Mouse (Mus musculus): ENCODE data around the gene Rhox4d. TPM values are rescaled to one million over a fixed set of nuclear protein-coding genes. Genes with fewer than 3 reads are reported as not detected.

Rhox4d gene
- 0.31 TPM for polyA plus RNA-seq (2017; shearing (Covaris generic))

DNA sequence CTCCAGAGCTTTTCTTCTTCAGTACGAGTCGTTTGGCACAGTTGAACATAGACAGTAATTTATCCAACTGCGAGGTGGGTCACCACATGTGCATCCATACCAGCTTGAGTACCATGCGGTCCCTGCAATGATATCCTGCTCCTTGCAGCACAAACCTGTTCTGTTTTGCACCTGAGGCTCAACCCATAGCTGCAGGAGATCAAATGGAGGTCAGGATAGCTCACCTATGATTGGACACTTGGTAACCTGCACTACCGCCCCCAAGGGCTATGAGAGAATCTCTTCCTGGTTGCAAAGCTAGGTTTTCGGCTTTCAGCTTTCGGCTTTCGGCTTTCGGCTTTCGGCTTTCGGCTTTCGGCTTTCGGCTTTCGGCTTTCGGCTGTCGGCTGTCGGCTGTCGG lies at the start of gene Rhox4d:
Rhox4d (plus strand) TSS at position 301 of the 400 bp plus-strand sequence.

DNA sequence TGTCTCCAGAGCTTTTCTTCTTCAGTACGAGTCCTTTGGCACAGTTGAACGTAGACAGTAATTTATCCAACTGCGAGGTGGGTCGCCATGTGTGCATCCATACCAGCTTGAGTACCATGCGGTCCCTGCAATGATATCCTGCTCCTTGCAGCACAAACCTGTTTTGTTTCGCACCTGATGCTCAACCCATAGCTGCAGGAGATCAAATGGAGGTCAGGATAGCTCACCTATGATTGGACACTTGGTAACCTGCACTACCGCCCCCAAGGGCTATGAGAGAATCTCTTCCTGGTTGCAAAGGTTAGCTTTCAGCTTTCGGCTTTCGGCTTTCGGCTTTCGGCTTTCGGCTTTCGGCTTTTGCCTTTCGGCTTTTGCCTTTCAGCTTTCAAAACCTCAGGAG lies 34.1 kb upstream of the Rhox4d start, which contains the start of gene Rhox4c:
Rhox4c (plus strand) TSS at position 301 of the 400 bp plus-strand sequence.

DNA sequence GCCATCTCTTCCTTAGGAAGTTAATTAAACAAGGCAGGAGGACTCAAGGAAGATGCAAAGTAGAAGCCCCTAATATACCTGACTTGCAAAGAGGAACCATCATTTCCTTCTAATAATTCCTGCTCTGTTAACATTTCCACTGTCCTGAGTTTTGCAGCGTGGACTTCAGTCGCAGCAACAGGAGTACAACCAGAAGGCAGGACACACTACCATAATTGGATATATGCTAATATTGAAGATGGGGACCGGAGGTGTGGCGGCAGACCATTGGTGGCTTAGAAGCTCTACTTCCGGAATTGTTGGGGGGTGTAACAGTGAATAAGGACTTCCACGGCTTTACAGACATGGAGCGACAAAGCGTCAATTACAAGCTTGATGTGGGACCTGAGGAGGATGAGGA lies 16.0 kb downstream of the Rhox4d start, which contains the start of gene Rhox2e:
Rhox2e (plus strand) TSS at position 301 of the 400 bp plus-strand sequence.

DNA sequence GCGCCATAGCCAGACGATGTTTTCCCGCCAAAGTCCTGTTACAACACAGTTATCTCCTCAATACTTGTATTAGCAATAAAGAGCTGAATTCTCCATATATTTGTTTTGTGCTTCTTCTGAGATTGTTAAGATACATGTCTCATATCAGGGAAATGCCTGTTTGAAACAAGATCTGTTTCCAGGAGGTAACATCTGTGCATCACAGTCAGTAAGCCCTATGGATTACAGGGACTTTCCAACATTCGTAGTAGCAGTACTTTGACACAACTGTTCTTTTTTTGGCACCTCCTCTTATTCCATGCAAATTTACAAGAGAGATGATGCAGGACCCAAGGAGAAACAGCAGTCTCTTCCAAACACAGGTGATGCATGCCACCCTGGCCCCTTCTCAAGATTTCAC lies 27.6 kb downstream of the Rhox4d start, which contains the start of gene Rhox3e:
Rhox3e (plus strand) TSS at position 301 of the 400 bp plus-strand sequence.

DNA sequence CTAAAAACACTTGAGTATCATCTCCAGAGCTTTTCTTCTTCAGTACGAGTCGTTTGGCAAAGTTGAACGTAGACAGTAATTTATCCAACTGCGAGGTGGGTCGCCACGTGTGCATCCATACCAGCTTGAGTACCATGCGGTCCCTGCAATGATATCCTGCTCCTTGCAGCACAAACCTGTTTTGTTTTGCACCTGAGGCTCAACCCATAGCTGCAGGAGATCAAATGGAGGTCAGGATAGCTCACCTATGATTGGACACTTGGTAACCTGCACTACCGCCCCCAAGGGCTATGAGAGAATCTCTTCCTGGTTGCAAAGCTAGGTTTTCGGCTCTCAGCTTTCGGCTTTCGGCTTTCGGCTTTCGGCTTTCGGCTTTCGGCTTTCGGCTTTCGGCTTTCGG lies 43.0 kb downstream of the Rhox4d start, which contains the start of gene Rhox4e:
Rhox4e (plus strand) TSS at position 301 of the 400 bp plus-strand sequence.

Other genes with a start within 250 kb of the Rhox4d start
- gene Rhox4a, start 249.0 kb upstream of the Rhox4d start, polyA plus RNA-seq (2017; shearing (Covaris generic)), result 0.37 TPM
- not detected for gene Rhox3a2, start 134.3 kb upstream of the Rhox4d start, polyA plus RNA-seq (2017; shearing (Covaris generic))
- gene Rhox4a2, start 123.5 kb upstream of the Rhox4d start, polyA plus RNA-seq (2017; shearing (Covaris generic)), result not detected
- gene Rhox2b, start 102.3 kb upstream of the Rhox4d start, polyA plus RNA-seq (2017; shearing (Covaris generic)), result not detected
- not detected for gene Rhox4b, start 81.9 kb upstream of the Rhox4d start, polyA plus RNA-seq (2017; shearing (Covaris generic))
- gene Rhox2c, start 60.7 kb upstream of the Rhox4d start, polyA plus RNA-seq (2017; shearing (Covaris generic)), result not detected
- not detected for gene Rhox3c, start 55.8 kb upstream of the Rhox4d start, polyA plus RNA-seq (2017; shearing (Covaris generic))
- not detected for gene Rhox4c, start 34.0 kb upstream of the Rhox4d start, polyA plus RNA-seq (2017; shearing (Covaris generic))
- not detected for gene Rhox2d, start 20.9 kb upstream of the Rhox4d start, polyA plus RNA-seq (2017; shearing (Covaris generic))
- not detected for gene Rhox2e, start 16.1 kb downstream of the Rhox4d start, polyA plus RNA-seq (2017; shearing (Covaris generic))
- not detected for gene Rhox3e, start 27.7 kb downstream of the Rhox4d start, polyA plus RNA-seq (2017; shearing (Covaris generic))
- 0.21 TPM for gene Rhox4e, start 43.1 kb downstream of the Rhox4d start, polyA plus RNA-seq (2017; shearing (Covaris generic))
- gene Rhox2f, start 57.0 kb downstream of the Rhox4d start, polyA plus RNA-seq (2017; shearing (Covaris generic)), result not detected
- gene Rhox3f, start 66.6 kb downstream of the Rhox4d start, polyA plus RNA-seq (2017; shearing (Covaris generic)), result not detected
- not detected for gene Rhox4f, start 93.3 kb downstream of the Rhox4d start, polyA plus RNA-seq (2017; shearing (Covaris generic))
- gene Rhox3g, start 114.3 kb downstream of the Rhox4d start, polyA plus RNA-seq (2017; shearing (Covaris generic)), result not detected
- not detected for gene Rhox2g, start 129.1 kb downstream of the Rhox4d start, polyA plus RNA-seq (2017; shearing (Covaris generic))
- gene Rhox4g, start 137.0 kb downstream of the Rhox4d start, polyA plus RNA-seq (2017; shearing (Covaris generic)), result not detected
- gene Rhox3h, start 154.4 kb downstream of the Rhox4d start, polyA plus RNA-seq (2017; shearing (Covaris generic)), result not detected
- not detected for gene Rhox2h, start 158.9 kb downstream of the Rhox4d start, polyA plus RNA-seq (2017; shearing (Covaris generic))

Measured in naive thymus-derived CD4-positive, alpha-beta T cell, adult 5 months (primary cell).